Mouse (Mus musculus) cerebellum, postnatal 25 days (tissue): ENCODE measurements at regions not wholly inside any gene's neighbourhood (a gene's known extent, or its start where the extent isn't known, plus 50 kb on each side); places are given as distances from the start of the nearest gene placed in this dataset.

Experiments used
- DNase-seq, 2 experiments: peaks; one replicate each; pipeline ENCODE4 v3.0.0; 2021; ENCODE audit warnings: mixed read lengths in 2 of 2

DNA sequence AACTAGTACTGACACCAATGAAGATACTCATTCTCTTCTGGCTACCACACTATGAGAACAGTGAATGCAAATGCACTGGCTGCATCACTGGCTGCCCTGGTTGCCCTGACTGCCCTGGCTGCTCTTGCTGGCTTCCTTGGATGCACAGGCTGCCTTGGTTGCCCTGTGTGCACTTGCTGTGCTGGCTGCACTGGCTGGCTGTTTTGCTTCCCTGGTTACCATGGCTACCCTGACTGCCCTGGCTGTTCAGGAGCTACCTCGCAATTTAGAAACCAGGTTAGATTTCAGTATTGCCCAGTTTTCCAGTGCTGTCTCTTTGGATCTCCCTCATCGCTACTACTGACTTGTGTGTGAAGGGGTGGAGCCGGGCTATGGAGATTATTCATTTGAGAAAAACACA, 175.7 kb downstream of the Fat4 start:
- DNase-seq = no peak

- DNase-seq = no peak
Measured at GRCm38 (mm10) chr3:39065457-39065856, 178.7 kb downstream of the Fat4 start.

DNA sequence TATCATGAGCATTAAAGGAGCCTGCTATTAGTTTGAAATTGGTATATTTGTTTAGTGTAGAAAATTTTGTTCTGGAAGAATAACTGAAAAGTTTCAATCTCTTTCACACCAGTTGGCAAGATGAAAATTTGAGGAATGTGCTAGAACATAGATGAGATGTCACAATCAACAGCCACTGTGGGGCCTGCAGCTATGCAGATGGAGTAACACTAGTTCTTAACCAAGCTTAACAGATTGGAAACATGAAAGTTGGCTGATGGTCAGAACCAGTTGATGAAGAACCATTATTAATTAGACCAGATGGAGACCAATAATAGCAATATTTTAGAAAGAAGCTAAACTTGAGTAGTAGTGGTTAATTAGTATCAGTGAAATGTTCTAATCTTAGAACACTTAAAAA, 182.3 kb downstream of the Fat4 start:
- no peak for DNase-seq

- no peak for DNase-seq
Measured at GRCm38 (mm10) chr3:39082678-39083270, 196.0 kb downstream of the Fat4 start.

- DNase-seq = no peak
Measured at GRCm38 (mm10) chr3:39088948-39089347, 202.2 kb downstream of the Fat4 start.

- no peak for DNase-seq
Measured at GRCm38 (mm10) chr3:39102324-39102723, 215.6 kb downstream of the Fat4 start.

DNA sequence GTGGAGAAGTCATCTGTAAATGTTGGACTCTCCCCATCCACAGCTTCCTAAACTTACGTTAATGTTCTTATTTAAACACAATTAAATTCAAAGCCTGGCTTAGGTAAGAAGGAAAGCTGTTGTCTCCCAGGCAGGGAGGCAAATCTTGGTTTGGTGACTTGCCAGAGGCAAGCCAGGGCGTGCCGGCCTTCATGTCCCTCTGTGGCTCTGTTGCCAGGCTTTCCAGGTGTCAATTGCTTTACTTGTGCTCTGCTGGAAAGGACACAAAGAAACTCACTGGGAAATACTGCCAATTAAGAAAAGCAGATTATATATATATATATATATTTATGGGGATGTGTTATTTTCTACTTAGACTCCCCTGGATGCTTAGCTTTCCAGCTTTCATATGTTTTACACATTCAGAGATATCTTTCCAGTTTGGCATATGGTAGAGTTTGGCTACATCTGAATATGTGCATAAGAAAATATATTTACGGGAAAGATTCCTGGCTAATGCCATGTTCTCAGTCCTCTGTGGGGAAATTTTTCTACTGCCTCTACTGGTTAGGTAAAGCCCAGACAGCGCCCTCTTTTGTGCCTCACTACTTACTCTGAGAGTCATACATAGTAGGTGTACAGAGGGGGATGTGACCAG, 223.1 kb downstream of the Fat4 start:
- DNase-seq = peak; percentile 8 to 34

DNA sequence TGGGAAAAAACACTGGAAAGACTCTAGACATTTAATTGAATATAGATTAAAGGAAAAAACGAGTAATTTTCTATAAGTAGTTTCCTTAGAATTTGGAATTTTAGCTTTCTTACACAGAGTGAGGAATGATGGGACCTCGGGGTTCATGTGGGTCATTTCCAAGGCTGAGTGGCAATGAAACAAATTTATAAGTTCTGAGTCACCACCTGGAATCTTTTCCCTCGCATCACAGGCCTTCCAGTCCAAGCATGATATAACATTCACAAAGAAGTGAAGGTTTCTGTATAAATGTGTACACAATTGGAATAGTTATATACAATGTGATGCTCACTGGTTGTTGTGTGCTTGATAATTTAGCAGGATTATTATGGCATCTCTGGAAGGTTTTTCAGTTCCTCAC, 227.3 kb downstream of the Fat4 start:
- DNase-seq = no peak

DNA sequence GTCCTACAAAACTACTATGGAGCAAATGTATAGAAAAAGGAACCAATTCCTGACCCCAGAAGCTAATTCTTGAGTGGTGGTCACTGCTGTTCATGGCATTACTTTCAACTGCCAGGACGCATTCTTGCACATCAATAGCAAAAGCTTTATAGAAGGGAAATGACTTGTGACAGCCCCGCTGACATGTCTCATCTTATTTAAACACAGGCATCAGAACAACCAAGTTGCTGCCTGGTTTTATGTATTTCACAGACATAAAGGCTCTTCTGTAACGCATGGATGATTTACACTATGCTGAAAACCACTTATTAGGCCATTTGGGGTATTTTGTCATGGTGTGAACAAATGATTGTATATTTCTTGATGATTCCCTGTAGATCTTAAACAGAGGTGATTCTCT, 228.1 kb downstream of the Fat4 start:
- no peak for DNase-seq

DNA sequence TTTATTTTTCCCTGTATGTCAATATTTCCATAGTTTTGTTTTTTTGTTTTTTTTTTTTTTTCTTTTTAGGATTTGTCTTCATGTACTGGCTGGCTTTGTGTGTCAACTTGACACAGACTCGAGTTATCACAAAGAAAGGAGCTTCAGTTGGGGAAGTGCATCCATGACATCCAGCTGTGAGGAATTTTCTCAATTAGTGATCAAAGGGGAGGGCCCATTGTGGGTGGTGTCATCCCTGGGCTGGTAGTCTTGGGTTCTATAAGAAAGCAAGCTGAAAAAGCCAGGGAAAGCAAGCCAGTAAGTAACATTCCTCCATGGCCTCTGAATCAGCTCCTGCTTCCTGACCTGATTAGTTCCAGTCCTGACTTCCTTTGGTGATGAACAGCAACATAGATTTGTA, 228.7 kb downstream of the Fat4 start:
- no peak for DNase-seq

- no peak for DNase-seq
Measured at GRCm38 (mm10) chr3:39122250-39122649, 235.5 kb downstream of the Fat4 start.

- no peak for DNase-seq
Measured at GRCm38 (mm10) chr3:39130532-39130931, 243.8 kb downstream of the Fat4 start.

DNA sequence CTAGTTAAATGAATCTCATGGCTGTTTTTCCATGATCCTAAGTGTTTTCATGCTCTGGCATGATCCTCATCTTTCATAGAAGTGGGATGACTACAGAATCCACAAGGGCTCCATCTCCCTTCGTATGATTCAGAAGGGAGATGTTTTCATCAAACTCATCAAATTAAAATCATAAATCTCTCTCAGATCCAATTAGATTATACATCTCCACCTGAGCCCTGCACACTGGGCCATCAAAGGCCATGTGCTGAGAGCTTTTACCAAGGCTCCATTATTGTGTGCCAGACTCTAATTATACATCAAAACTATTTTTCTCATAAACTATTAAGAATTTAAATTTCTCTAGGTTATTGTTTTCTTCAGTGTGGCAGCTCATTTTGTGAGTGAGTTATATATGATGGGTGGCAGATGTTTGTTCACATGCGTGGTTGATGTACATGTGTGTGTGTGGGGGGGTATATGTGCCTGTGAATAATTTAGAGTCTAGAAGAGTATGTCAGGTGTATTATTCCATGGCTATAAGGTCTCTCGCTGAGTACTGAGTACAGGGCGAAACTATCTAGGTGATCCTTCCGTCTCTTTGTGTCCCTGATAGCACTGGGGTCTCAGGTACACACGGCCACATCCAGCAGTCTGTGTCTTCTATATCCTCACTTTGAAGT, 278.4 kb downstream of the Fat4 start:
- no peak for DNase-seq

GRCm38 (mm10) chr3:39182646-39183045, 295.9 kb downstream of the Fat4 start:
- no peak for DNase-seq

DNA sequence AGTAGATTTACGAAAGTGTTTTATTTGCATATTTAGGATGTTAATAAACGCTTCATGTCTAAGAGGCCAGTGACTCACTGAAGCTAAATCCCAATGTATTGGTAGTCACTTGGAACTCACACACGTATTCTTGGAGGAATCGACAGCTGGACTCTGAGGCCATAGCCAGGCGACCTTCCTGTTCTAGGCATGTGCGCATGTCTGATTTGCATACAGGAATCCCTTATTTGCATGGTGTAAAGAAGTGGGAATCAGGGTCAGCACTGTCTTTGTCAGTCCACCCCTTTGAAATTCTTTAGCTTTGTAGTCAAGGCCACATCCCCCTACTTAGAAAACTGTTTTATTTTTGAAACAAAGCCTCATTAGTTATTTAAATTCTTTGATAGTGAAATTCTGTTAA, 308.4 kb downstream of the Fat4 start:
- no peak for DNase-seq

GRCm38 (mm10) chr3:39202662-39203061, 315.9 kb downstream of the Fat4 start:
- no peak for DNase-seq

GRCm38 (mm10) chr3:39208651-39209050, 321.9 kb downstream of the Fat4 start:
- no peak for DNase-seq

DNA sequence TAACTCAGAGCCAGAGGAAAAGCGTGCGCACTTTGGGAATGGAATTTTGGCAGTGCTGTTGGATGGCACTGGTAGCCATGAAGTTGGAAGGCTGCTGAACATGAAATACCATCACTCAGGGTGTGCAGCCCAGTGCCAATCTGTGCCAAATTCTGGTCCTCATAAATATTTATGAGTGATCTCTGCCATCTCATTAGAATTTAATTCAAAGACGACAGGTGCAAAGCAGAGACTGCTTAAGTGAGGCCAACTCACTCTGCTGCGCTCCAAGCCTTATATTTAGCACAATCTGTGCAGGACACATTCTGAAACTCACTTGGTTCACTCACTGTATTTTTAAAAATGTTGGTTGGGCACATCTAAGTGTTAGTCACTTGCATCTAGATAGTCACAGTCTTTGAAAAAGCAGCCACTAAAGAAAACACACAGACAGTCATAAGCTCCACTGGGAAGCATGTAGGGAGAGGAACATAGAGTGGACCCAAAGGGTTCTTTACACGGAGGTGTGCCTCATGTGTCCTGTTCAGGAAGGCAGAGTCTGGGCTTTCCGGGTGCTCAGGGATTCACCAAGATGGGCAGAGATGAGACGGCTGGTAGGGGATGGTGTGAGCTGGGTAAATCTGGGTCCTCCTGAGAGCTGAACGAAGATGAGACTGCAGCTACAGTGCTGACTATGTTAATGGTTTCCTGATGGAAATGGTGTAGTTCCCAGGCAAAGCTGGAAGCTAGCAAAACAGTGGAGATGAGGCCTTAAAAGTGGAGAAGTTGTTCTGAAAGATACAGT, 322.8 kb downstream of the Fat4 start:
- DNase-seq = peak in 1 of 2 experiments; percentile 9

DNA sequence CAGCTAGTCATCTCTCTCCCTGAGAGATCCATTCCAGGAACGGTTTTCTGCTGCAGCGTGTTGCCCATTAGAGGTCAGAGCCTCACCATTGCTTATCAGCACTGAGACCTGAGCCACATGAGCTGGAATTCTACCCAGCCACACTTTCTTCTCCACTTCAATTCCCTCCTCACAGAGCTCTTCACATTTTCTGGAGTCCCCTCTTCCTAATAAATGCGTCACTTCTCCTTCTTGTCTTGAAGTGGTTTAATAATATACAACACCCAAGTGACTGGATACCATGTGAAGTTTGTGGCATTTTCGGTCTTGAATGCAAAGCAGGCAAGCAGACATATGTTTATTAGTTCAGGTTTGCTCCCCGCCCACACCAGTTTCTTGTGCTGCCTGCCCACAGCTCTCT, 324.9 kb downstream of the Fat4 start:
- DNase-seq = no peak

DNA sequence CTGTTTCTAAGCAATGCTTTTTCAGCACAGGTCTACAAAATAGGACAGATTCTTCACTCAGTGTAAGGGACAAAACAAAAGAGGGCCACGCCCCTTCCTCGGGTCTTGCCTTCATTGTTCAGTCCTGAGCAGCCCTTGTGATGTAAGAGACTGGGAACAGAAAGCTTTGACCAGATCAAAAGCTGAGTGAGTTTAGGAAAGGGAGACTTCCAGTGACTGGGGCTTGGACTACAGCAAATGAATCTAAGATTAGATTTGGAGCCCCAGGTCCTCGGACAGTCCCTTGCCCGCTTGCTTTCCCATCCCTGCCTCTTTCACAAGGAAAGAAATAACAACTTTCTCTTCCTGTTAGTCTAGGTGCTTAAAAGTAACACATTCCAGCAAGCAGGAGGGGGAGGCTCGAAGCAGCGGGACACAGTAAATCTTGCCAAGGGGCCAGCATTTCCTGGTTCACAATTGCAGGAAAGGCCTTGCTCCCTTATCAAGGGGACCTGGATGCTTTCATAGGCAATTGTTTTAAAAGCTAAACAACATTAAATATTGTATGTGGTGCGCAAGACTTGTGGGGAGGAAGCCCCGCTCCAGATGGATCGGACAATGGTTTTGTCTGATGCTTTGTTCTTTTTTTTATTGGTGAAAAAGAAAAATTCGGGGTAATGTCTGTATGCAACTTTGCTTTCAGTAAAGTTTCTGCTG, 333.4 kb downstream of the Fat4 start:
- DNase-seq = no peak

DNA sequence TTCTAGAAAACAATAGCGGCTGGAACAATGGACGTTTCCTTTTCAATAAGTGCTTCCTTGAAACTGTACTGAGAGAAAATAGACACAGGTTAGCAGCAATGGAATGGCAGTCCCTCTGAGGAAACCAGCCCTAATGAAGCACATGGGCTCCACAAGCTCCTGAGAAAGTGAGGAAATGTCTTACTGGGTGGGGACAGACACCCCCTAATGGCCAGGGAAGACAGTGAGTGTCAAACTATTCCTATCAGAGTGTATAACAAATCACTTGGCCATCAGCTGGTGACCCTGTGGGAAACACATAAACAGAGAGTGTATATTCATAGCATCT, 333.9 kb downstream of the Fat4 start:
- DNase-seq = no peak

GRCm38 (mm10) chr3:39222059-39222458, 335.3 kb downstream of the Fat4 start:
- no peak for DNase-seq

DNA sequence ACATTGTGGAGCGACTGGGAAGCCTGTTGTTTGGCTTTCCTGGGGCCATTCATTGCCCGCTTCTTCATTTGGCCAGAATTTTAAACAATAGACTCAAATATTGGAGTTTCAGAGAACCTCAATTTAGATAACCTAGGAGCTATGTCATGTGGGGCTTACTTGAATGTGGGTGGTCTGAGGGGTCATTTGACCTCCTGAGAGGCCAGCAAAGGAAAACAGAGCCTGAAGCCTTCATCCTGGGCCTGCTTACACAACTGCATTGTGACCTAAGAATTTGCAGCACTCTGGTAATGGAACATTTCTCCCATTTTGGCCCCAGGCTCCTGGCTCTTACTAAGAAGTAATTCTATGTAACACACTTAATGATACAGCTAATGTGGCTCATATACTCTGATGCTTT, 348.2 kb downstream of the Fat4 start:
- DNase-seq = no peak
